Mouse (Mus musculus): ENCODE measurements at regions not wholly inside any gene's neighbourhood (a gene's known extent, or its start where the extent isn't known, plus 50 kb on each side); places are given as distances from the start of the nearest gene placed in this dataset.

DNA sequence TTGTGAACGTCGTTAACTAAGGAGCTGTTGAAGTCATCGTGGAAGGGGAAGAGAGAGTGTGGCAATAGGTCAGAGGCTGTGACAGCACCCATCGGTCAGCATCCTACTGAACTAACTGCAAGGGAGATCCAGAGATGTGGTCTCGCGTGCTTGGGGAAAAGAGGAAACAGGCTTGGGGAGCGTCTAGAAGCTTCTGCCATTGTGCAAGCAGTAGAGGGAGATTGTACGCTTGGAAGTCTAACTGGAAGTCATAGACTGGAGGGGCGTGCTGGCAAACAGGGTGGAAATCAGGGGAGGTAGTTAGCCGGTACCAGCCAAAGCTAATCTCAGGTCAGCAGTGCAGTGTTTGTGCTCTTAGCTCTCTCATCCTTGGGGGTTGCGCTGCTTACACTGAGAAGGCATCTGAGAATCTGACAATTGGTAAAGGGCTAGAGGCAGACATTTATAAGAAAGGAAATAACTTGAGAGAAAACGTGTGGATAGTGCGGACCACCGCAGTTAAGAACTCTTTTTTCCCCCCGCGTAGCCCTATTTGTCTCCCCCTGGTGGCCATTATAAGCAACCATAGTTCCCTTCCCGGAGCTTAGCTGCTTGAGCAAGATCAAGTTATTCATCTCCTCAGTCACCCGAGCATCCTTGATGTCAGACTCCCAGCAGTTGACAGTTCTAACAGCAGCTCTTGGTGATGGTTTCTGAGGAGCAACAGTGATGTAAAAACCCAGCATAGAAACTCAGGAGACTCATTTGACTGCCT, 151.5 kb downstream of the 4933412E24Rik start:
- TF ChIP-seq CTCF (IDR thresholded peaks at IDR 0.05; ENCODE audit: insufficient read depth, low read depth, low read length) (no peak), POLR2A (IDR thresholded peaks at IDR 0.05; ENCODE audit: insufficient read depth, low read depth, low read length) (no peak)

Measured in olfactory bulb, adult 2 months (tissue).